Mouse (Mus musculus) liver, embryonic 14.5 days (tissue): ENCODE data around the gene Eno2. TPM values are rescaled to one million over a fixed set of nuclear protein-coding genes. Genes with fewer than 3 reads are reported as not detected.
A peak's percentile ranks its signal among the peaks of the same experiment; 100 is the strongest.

Source experiments
- ATAC-seq: fragments of 200-750 bp; cut with Nextera tagmentation; 2 replicates; pipeline ENCODE4 v1.8.0; 2017; ENCODE audit warnings: moderate number of reproducible peaks, mild to moderate bottlenecking, moderate library complexity; ENCODE audit not compliant: insufficient read depth
- DNase-seq, 3 experiments: peaks; one replicate each; pipeline ENCODE4 v3.0.0-alpha.2; 2012 to 2013; ENCODE audit warnings: low read depth in 3 of 3, low spot score in 3 of 3
- H3K27ac ChIP-seq: fragments of 300-500 bp; sonication (generic); 2 replicates; pipeline ENCODE4 v1.5.1; 2014; ENCODE audit warnings: moderate library complexity, mild to moderate bottlenecking, control low read depth, inconsistent platforms
- H3K27me3 ChIP-seq: fragments of 300-500 bp; sonication (generic); 2 replicates; pipeline ENCODE4 v1.6.1; 2014; ENCODE audit warnings: mild to moderate bottlenecking, low read length, moderate library complexity; ENCODE audit not compliant: control insufficient read depth, insufficient read depth
- H3K36me3 ChIP-seq: fragments of 300-500 bp; sonication (generic); replicated peaks from 2 replicates; pipeline ENCODE4 v1.6.1; 2014; ENCODE audit warnings: low read depth; ENCODE audit not compliant: control insufficient read depth, insufficient read depth
- H3K4me1 ChIP-seq, 2 experiments: fragments of 200-500 bp in 1 of 2; fragments of 300-500 bp in 1 of 2; sonication (generic) in 1 of 2; replicated peaks; 2 replicates each; pipeline ENCODE4 v1.6.1; 2012 to 2014; ENCODE audit warnings: antibody characterized with exemption in 1 of 2, inconsistent platforms in 1 of 2, low read length in 1 of 2; ENCODE audit not compliant: control insufficient read depth in 2 of 2, insufficient read depth in 2 of 2
- H3K4me2 ChIP-seq: fragments of 300-500 bp; sonication (generic); 2 replicates; pipeline ENCODE4 v1.6.1; 2014; ENCODE audit warnings: low read depth, mild to moderate bottlenecking, control low read depth, moderate library complexity
- H3K4me3 ChIP-seq, 2 experiments: fragments of 200-500 bp in 1 of 2; fragments of 300-500 bp in 1 of 2; sonication (generic) in 1 of 2; 2 replicates each; pipeline ENCODE4 v1.5.1; 2012 to 2014; ENCODE audit warnings: low read depth in 2 of 2, low read length in 2 of 2, mild to moderate bottlenecking in 2 of 2, control low read depth in 1 of 2, inconsistent platforms in 1 of 2, moderate library complexity in 1 of 2; ENCODE audit not compliant: insufficient read depth in 1 of 2
- H3K9ac ChIP-seq: fragments of 300-500 bp; sonication (generic); replicated peaks from 2 replicates; pipeline ENCODE4 v1.6.1; 2014; ENCODE audit warnings: mild to moderate bottlenecking, control low read depth, moderate library complexity
- H3K9me3 ChIP-seq: fragments of 300-500 bp; sonication (generic); 2 replicates; pipeline ENCODE4 v1.6.1; 2016; ENCODE audit warnings: low read length, mixed read lengths; ENCODE audit not compliant: control insufficient read depth
- CTCF ChIP-seq: IDR thresholded peaks from 2 replicates; pipeline ENCODE4 v1.5.1; 2016; ENCODE audit warnings: antibody characterized with exemption, low read depth, control low read depth
- EP300 ChIP-seq: IDR thresholded peaks from 2 replicates; pipeline ENCODE4 v1.6.1; 2016; ENCODE audit warnings: antibody characterized with exemption, low read depth
- WGBS: fragments of 180-500 bp; shearing (Covaris S2); extraction: QIAGEN DNeasy Blood & Tissue Kit; methylation state at CpG from one replicate; pipeline ENCODE4 v1.1.7; 2014; ENCODE audit not compliant: insufficient replicate concordance; 5-methylcytosine and 5-hydroxymethylcytosine counted together
- polyA plus RNA-seq, 2 experiments: library from polyadenylated mRNA; depleted of rRNA in 1 of 2; stranded (reverse) in 1 of 2; unstranded in 1 of 2; fragments of >200 nt; fragmentation: Nextera tagmentation in 1 of 2; extraction: Ambion mirVana in 1 of 2; gene quantifications; 2 replicates each; pipeline versions ENCODE4 v1.2.1 to v1.2.3; 2012 to 2014

Gene Eno2
- polyA plus RNA-seq, 2 experiments: 0.50 TPM; not detected in 1

- H3K4me1 ChIP-seq: peaks cover 3 to 11% of the 10 kb centered on the region in 2 experiments; a peak in 3 of 4 replicates
- DNase-seq (no peak), ATAC-seq (no peak)
- no peaks in the 10 kb centered on the region for H3K9me3 ChIP-seq
- peak overlapping the region; percentile 32 for H3K4me2 ChIP-seq
- TF ChIP-seq EP300 (no peak), CTCF (no peak)
- no peak overlapping the region for H3K4me3 ChIP-seq
- 36% methylated on average over 8 of the region's 8 CpGs for WGBS
- H3K9ac ChIP-seq: no peak overlapping the region
- no peaks in the 10 kb centered on the region for H3K27me3 ChIP-seq
- no peaks in the 10 kb centered on the region; the same call in 1 of the 2 replicates for H3K36me3 ChIP-seq
- H3K27ac ChIP-seq: no peak overlapping the region
These were observed 39.4 kb downstream of the Eno2 start for GRCm38 (mm10) chr6:124729850-124730705.

DNA sequence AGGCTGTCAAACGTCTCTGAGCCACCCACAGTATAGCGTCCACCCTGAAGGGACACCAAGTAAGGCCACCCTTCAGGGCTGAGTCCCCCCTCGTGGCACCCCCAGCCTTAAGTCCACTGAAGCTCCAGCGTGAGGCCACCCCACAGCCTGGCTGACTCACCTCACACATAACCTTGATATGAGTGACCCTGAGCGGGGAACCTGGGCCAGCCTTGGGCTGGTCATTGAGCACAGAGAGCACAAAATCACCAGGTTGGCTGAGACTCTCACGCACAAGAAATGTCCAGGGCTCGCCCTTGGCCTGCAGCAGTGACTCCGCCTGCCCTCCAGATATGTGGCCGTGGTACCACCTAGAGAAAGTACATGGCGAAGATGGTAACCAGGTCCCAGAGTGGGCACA is 40.9 kb downstream of the Eno2 start:
- TF ChIP-seq EP300: no peak
- no peak for TF ChIP-seq CTCF
- no peaks in the 10 kb centered on the region for H3K27me3 ChIP-seq
- no peak overlapping the region for H3K4me2 ChIP-seq
- DNase-seq (no peak), ATAC-seq (no peak)
- no peak overlapping the region for H3K4me3 ChIP-seq
- H3K27ac ChIP-seq: no peak overlapping the region
- H3K4me1 ChIP-seq: peaks cover 3 to 13% of the 10 kb centered on the region in 2 experiments; a peak in 3 of 4 replicates
- no peak overlapping the region for H3K9ac ChIP-seq
- no peaks in the 10 kb centered on the region; the same call in 1 of the 2 replicates for H3K36me3 ChIP-seq
- no peaks in the 10 kb centered on the region for H3K9me3 ChIP-seq
- WGBS: 74% methylated on average over 10 of the region's 10 CpGs

DNA sequence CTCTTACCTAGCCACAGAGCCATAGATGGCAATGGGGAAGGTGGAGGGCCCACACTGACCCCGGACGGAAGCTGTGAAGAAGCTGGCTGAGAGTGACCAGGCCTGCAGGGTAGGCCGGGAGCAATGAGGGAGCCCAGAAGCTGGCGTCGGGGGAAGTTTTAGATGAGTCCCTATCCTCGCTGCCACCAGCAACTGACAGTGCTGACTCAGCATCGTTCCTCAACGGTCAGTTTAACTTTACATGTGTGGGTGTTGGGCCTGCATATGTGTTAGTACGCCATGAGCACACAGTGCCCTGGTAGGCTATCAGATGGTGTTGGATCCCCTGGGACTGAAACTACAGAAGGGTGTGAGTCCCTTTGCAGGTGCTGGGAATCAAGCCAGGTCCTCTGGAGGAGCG is 45.0 kb downstream of the Eno2 start:
- ATAC-seq: no peak
- no peak overlapping the region for H3K4me3 ChIP-seq
- no peaks in the 10 kb centered on the region for H3K27me3 ChIP-seq
- 56% methylated on average over 10 of the region's 10 CpGs for WGBS
- H3K9me3 ChIP-seq: no peaks in the 10 kb centered on the region
- no peak overlapping the region for H3K4me2 ChIP-seq
- TF ChIP-seq CTCF (no peak), EP300 (no peak)
- no peaks in the 10 kb centered on the region; the same call in 1 of the 2 replicates for H3K36me3 ChIP-seq
- no peak for DNase-seq
- no peak overlapping the region for H3K9ac ChIP-seq
- peaks cover 12 to 16% of the 10 kb centered on the region in 2 experiments for H3K4me1 ChIP-seq
- H3K27ac ChIP-seq: no peak overlapping the region

- no peak overlapping the region for H3K4me2 ChIP-seq
- peaks cover 21 to 22% of the 10 kb centered on the region in 2 experiments for H3K4me1 ChIP-seq
- H3K9me3 ChIP-seq: no peaks in the 10 kb centered on the region
- H3K27me3 ChIP-seq: no peaks in the 10 kb centered on the region
- H3K4me3 ChIP-seq: no peak overlapping the region
- no peak overlapping the region for H3K9ac ChIP-seq
- no peak for TF ChIP-seq EP300
- no peak for TF ChIP-seq CTCF
- no peak overlapping the region for H3K27ac ChIP-seq
- ATAC-seq (no peak), DNase-seq (no peak)
- no peaks in the 10 kb centered on the region; the same call in 1 of the 2 replicates for H3K36me3 ChIP-seq
- 43% methylated on average over 8 of the region's 8 CpGs for WGBS
These were observed 45.9 kb downstream of the Eno2 start for GRCm38 (mm10) chr6:124723541-124723940.

GRCm38 (mm10) chr6:124722876-124723473 is 46.5 kb downstream of the Eno2 start:
- peak overlapping the region; percentile 23 for H3K9ac ChIP-seq
- ATAC-seq: no peak
- no peak for DNase-seq
- H3K27me3 ChIP-seq: no peaks in the 10 kb centered on the region
- no peak overlapping the region for H3K27ac ChIP-seq
- H3K36me3 ChIP-seq: no peaks in the 10 kb centered on the region; the same call in 1 of the 2 replicates
- 52% methylated on average over 6 of the region's 6 CpGs for WGBS
- no peak overlapping the region for H3K4me2 ChIP-seq
- no peaks in the 10 kb centered on the region for H3K9me3 ChIP-seq
- no peak for TF ChIP-seq EP300
- peak; percentile 17; the same call in 1 of the 2 replicates for TF ChIP-seq CTCF
- no peak overlapping the region for H3K4me3 ChIP-seq
- H3K4me1 ChIP-seq: peaks cover 21 to 22% of the 10 kb centered on the region in 2 experiments
